Mouse (Mus musculus): Measurements from ENCODE around the gene Ptgis.

DNA sequence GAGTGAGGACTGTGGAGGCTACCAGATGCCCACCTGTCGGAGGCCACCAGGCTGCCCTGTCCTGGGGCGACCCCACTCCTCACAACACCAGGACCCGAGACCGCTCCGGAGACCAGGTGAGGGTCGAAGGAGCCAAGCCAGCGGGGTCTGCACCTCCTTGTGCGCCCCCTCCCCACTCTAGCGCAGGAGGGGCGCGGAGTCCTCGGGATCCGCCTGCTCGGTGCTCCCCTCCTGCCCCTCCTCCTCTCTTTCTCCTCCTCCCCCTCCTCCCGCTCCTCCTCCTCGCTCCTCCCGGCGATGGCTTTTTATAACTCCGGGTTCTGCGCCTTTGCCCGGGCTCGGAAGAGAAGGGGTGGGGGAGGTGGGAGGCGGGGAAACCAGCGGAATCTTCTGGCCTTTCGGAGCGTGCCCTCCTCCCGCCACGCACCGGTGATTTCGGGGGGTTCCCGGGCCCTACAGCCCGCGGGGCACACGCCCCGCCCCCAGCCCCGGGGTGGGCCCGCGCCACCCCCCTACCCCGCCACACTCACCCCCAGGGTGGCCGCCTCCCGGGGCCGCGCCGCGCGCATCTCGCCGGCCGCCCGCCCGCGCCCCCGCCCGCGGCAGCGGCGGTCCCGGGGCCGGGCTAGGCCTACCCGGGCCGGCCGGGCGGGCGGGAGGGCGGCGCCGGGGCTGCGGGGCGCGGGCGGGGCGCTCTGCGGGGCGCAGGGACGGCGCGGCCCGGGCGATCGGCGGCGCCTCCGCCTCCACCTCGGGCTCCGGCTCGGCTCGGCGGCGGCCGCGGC lies 50.9 kb downstream of the Ptgis start:
- no peak for TF ChIP-seq GATA1 (IDR thresholded peaks at IDR 0.05; ENCODE audit: borderline replicate concordance, low read length)
- no peak for TF ChIP-seq FLI1 (IDR thresholded peaks at IDR 0.05; ENCODE audit: low read length)

Data from megakaryocyte, embryonic 14.5 days (primary cell).